Mouse (Mus musculus): ENCODE results near the gene Scgb1b12. TPM values are rescaled to one million over a fixed set of nuclear protein-coding genes. Genes with fewer than 3 reads are reported as not detected.
"Not testable (repeated sequence)": the region's sequence is repeated elsewhere in the genome, so short reads cannot be mapped to it uniquely, and the experiment has no call there.

Scgb1b12 gene
- not detected for total RNA-seq (2021)
- long read RNA-seq, experiment 1: 0 reads
- long read RNA-seq, experiment 2: 0 reads

GRCm38 (mm10) chr7:32333882-32334281, at the start of gene Scgb1b12:
Gene Scgb1b12, plus strand, starts transcription at chr7:32334182.
- not testable (repeated sequence) for H3K4me3 ChIP-seq; H3K27ac ChIP-seq; DNase-seq (ENCODE audit: low spot score in 2 of 2)

- not testable (repeated sequence) for H3K27ac ChIP-seq; DNase-seq (ENCODE audit: low spot score in 2 of 2); H3K4me3 ChIP-seq
Observed at GRCm38 (mm10) chr7:32327145-32327544, 6.8 kb upstream of the Scgb1b12 start, which contains the start of gene Scgb2b12. Gene Scgb2b12, minus strand, starts transcription at chr7:32327245.

Other genes starting within 250 kb of the Scgb1b12 start
- not detected for gene Scgb1b10, start 233.3 kb upstream of the Scgb1b12 start, total RNA-seq (2021)
- gene Scgb2b11, start 123.0 kb upstream of the Scgb1b12 start, total RNA-seq (2021): not detected
- gene Scgb1b11, start 111.3 kb upstream of the Scgb1b12 start, total RNA-seq (2021): not detected
- not detected for gene Scgb2b12, start 6.9 kb upstream of the Scgb1b12 start, total RNA-seq (2021)
- gene Scgb1b29, start 107.4 kb downstream of the Scgb1b12 start, total RNA-seq (2021): not detected

Data from layer of hippocampus, adult 2 months (tissue).